9 mouse cellular contexts compared by ENCODE assay signal in genomic region chr7:110628273-110628600, GRCm38 (mm10). TPM values are rescaled to one million over a fixed set of nuclear protein-coding genes. Genes with fewer than 3 reads are reported as not detected.
DNase-seq lines count a peak whose midpoint lies in the region; ATAC-seq and TF ChIP-seq lines count a peak whose summit lies in the region.
"Had no signal": no experiment of that assay in that cellular context is flagged by ENCODE, and none has a peak within 500 bp of the region (broad histone marks: within the 10 kb centered on the region; RNA-seq: fewer than 3 reads in every experiment).

No protein-coding gene starts in this region.

- peak overlapping the region; percentile 72 for H3K9ac ChIP-seq in heart, embryonic 12.5 days
- no peak overlapping the region for H3K9ac ChIP-seq in ES-E14 (ENCODE audit: insufficient read depth, low read depth, low read length, poor library complexity, severe bottlenecking)
- H3K9ac ChIP-seq in heart, postnatal 0 days (replicated peaks; ENCODE audit: low read depth, low read length): peak overlapping the region; percentile 62

- no peaks in the 10 kb centered on the region for H3K79me2 ChIP-seq in macrophage (ENCODE audit: inconsistent target)

- no peak overlapping the region for H3K27ac ChIP-seq in heart, embryonic 12.5 days (ENCODE audit: poor library complexity, severe bottlenecking)
- no peak overlapping the region for H3K27ac ChIP-seq in ES-E14 (ENCODE audit: insufficient read depth, low read depth, low read length, poor library complexity, severe bottlenecking)
- H3K27ac ChIP-seq in heart, postnatal 0 days (ENCODE audit: low read depth): peak overlapping the region; percentile 59; the same call in 1 of the 2 replicates
- no peak overlapping the region for H3K27ac ChIP-seq in macrophage

- peaks cover 33% of the 10 kb centered on the region for H3K27me3 ChIP-seq in heart, embryonic 12.5 days (replicated peaks)
- H3K27me3 ChIP-seq in heart, postnatal 0 days (ENCODE audit: control insufficient read depth, insufficient read depth, low read length): no peaks in the 10 kb centered on the region

- DNase-seq in heart, adult 11 months: no peak
- no peak for DNase-seq in ES-E14 (ENCODE audit: low read depth, low spot score)
- DNase-seq in heart, postnatal 0 days (ENCODE audit: low spot score): no peak
- DNase-seq in ovary, adult 18-20 months (ENCODE audit: low spot score): no peak
- no peak for DNase-seq in frontal cortex, postnatal 14 days (ENCODE audit: low spot score in 2 of 2)

- no peaks in the 10 kb centered on the region for H3K36me3 ChIP-seq in heart, embryonic 12.5 days
- H3K36me3 ChIP-seq in ES-E14 (ENCODE audit: control insufficient read depth, insufficient read depth, low read length, poor library complexity, severe bottlenecking) (no peaks in the 10 kb centered on the region), macrophage (ENCODE audit: inconsistent target) (no peaks in the 10 kb centered on the region)
- H3K36me3 ChIP-seq in heart, postnatal 0 days (replicated peaks; ENCODE audit: control insufficient read depth, insufficient read depth, low read length): no peaks in the 10 kb centered on the region
- H3K36me3 ChIP-seq: G1E had no signal

- ATAC-seq in heart, embryonic 12.5 days (ENCODE audit: insufficient number of reproducible peaks, low FRiP score): no peak
- ATAC-seq in heart, postnatal 0 days (ENCODE audit: insufficient read depth, low read depth): no peak
- ATAC-seq in activated CD4-positive, CD25-positive, alpha-beta regulatory T cell, adult 4 months: no peak

- TF ChIP-seq CTCF in heart, postnatal 0 days (IDR thresholded peaks at IDR 0.05; ENCODE audit: low read depth): no peak

- no peak for TF ChIP-seq EP300 in heart, postnatal 0 days (IDR thresholded peaks at IDR 0.05; ENCODE audit: low read depth)

- H3K9me3 ChIP-seq in heart, embryonic 12.5 days (replicated peaks): no peaks in the 10 kb centered on the region
- H3K9me3 ChIP-seq in ES-E14 (ENCODE audit: control insufficient read depth, insufficient read depth, low read depth, low read length): no peaks in the 10 kb centered on the region
- no peaks in the 10 kb centered on the region for H3K9me3 ChIP-seq in heart, postnatal 0 days (replicated peaks; ENCODE audit: control insufficient read depth, low read length)
- H3K9me3 ChIP-seq: G1E had no signal

- peaks cover 43% of the 10 kb centered on the region for H3K4me1 ChIP-seq in heart, embryonic 12.5 days (replicated peaks)
- peaks cover 0 to 13% of the 10 kb centered on the region in 2 experiments; a peak in 2 of 4 replicates for H3K4me1 ChIP-seq in ES-E14 (ENCODE audit: control insufficient read depth in 2 of 2, insufficient read depth in 2 of 2, low read length in 2 of 2, poor library complexity in 1 of 2)
- H3K4me1 ChIP-seq in heart, postnatal 0 days (ENCODE audit: control insufficient read depth, insufficient read depth): peaks cover 44% of the 10 kb centered on the region

- WGBS in heart, embryonic 12.5 days: under 1% methylated on average over 11 of the region's 11 CpGs
- 2% methylated on average over 11 of the region's 11 CpGs for WGBS in heart, postnatal 0 days
- 4% methylated on average over 11 of the region's 11 CpGs for WGBS in macrophage (ENCODE audit: missing documents)

- peak overlapping the region; percentile 85 for H3K4me2 ChIP-seq in heart, embryonic 12.5 days
- H3K4me2 ChIP-seq in heart, postnatal 0 days (ENCODE audit: low read depth, low read length): peak overlapping the region; percentile 94

- peak overlapping the region; percentile 53 for H3K4me3 ChIP-seq in heart, embryonic 12.5 days
- peak overlapping the region; percentile 40 to 55; a peak in 2 of 4 replicates for H3K4me3 ChIP-seq in ES-E14 (ENCODE audit: insufficient read depth in 1 of 2, low read depth in 1 of 2, low read length in 2 of 2, poor library complexity in 1 of 2, severe bottlenecking in 1 of 2)
- peak overlapping the region; percentile 64 for H3K4me3 ChIP-seq in heart, postnatal 0 days (ENCODE audit: low read depth, low read length)
- peak overlapping the region; percentile 12; the same call in 1 of the 2 replicates for H3K4me3 ChIP-seq in macrophage (ENCODE audit: inconsistent target)

- in situ Hi-C loops in ES-E14 (cut with MboI; ENCODE audit: low sequenced_read_pairs in 2 of 2, unreplicated experiment in 2 of 2): loop anchor here (5.0 to 25.0 kb wide), 5 partner anchors 63 to 466 kb away; no protein-coding TSS in a partner anchor

TF ChIP-seq in ES-E14, 5 proteins besides CTCF, POLR2A, EP300 and RAD21:
- TF ChIP-seq MAFK (IDR thresholded peaks at IDR 0.05; ENCODE audit: insufficient read depth, low read depth, low read length) (no peak), HCFC1 (IDR thresholded peaks at IDR 0.05; ENCODE audit: borderline replicate concordance, insufficient read depth, low read length) (no peak)
TF ChIP-seq in ES-E14: peak in this region for 0.

RNA-seq across cellular contexts. Expression of gene Adm, which starts 0.8 kb away (rescaled TPM):
- 10.1 and 10.9 TPM in 2 replicates for polyA plus RNA-seq in heart, embryonic 12.5 days (2016; fragmentation: Nextera tagmentation; extraction: Ambion mirVana)
- 4.0 and 6.2 TPM in 2 replicates for total RNA-seq in ES-E14 (2012; rRNA removed)
- total RNA-seq in heart, postnatal 0 days (2014; rRNA removed; ENCODE audit: low replicate concordance): 9.4 and 18.0 TPM in 2 replicates
- polyA plus RNA-seq in heart, postnatal 0 days (2015; fragmentation: Nextera tagmentation; extraction: Ambion mirVana): 34.5 and 39.7 TPM in 2 replicates
- 10 to 100 TPM in 1 of 26 experiments, 1 to 10 TPM in 10, under 1 TPM in 1, not detected in 14; 0.67 to 12.9 (median 4.2) TPM for total RNA-seq in macrophage (2018; cell fraction: chromatin; rRNA removed)
- total RNA-seq in macrophage (2018; cell fraction: cytosol; rRNA removed): 1 to 10 TPM in 10 of 26 experiments, under 1 TPM in 10, not detected in 6; 0.14 to 9.9 (median 1.1) TPM
- 10 to 100 TPM in 1 of 26 experiments, 1 to 10 TPM in 11, under 1 TPM in 4, not detected in 10; 0.48 to 12.0 (median 3.3) TPM for total RNA-seq in macrophage (2018; cell fraction: nucleus; rRNA removed)
- 0.10 to 0.38 TPM (median 0.25 TPM) in 3 replicates for polyA plus RNA-seq in macrophage (2018)
- polyA plus RNA-seq in activated CD4-positive, CD25-positive, alpha-beta regulatory T cell, adult 4 months (2017; shearing (Covaris generic)): not detected
- total RNA-seq: G1E had no signal
- polyA plus RNA-seq: G1E had no signal

RNA-seq across cellular contexts. Expression of gene Sbf2, which starts 13.5 kb away (rescaled TPM):
- 39.2 and 43.3 TPM in 2 replicates for polyA plus RNA-seq in heart, embryonic 12.5 days (2016; fragmentation: Nextera tagmentation; extraction: Ambion mirVana)
- 17.4 and 21.6 TPM in 2 replicates for total RNA-seq in ES-E14 (2012; rRNA removed)
- 56.9 and 64.6 TPM in 2 replicates for total RNA-seq in heart, postnatal 0 days (2014; rRNA removed; ENCODE audit: low replicate concordance)
- polyA plus RNA-seq in heart, postnatal 0 days (2015; fragmentation: Nextera tagmentation; extraction: Ambion mirVana): 19.2 and 21.3 TPM in 2 replicates
- 100 to 1,000 TPM; 133 to 207 (median 162) TPM for total RNA-seq in macrophage (2018; cell fraction: chromatin; rRNA removed)
- 10 to 100 TPM; 25.2 to 52.5 (median 39.1) TPM for total RNA-seq in macrophage (2018; cell fraction: cytosol; rRNA removed)
- total RNA-seq in macrophage (2018; cell fraction: nucleus; rRNA removed): 100 to 1,000 TPM in 13 of 26 experiments, 10 to 100 TPM in 13; 53.9 to 164 (median 100) TPM
- 34.5 to 46.3 TPM (median 42.4 TPM) in 3 replicates for polyA plus RNA-seq in macrophage (2018)
- 1 to 10 TPM in 1 of 2 experiments, under 1 TPM in 1; 0.84 to 2.3 TPM for polyA plus RNA-seq in activated CD4-positive, CD25-positive, alpha-beta regulatory T cell, adult 4 months (2017; shearing (Covaris generic))
- polyA plus RNA-seq: G1E had no signal

Comparison
In these comparisons a context has a peak if more than half of its experiments do, and no peak if none do; other contexts are left out.
1. H3K4me3 ChIP-seq: peak in every context shown above with its lines; median percentile 64 in heart, postnatal 0 days; 53 in heart, embryonic 12.5 days; 48 in ES-E14; 12 in macrophage.